Mouse (Mus musculus): Measurements from ENCODE around the gene Siva1.

DNA sequence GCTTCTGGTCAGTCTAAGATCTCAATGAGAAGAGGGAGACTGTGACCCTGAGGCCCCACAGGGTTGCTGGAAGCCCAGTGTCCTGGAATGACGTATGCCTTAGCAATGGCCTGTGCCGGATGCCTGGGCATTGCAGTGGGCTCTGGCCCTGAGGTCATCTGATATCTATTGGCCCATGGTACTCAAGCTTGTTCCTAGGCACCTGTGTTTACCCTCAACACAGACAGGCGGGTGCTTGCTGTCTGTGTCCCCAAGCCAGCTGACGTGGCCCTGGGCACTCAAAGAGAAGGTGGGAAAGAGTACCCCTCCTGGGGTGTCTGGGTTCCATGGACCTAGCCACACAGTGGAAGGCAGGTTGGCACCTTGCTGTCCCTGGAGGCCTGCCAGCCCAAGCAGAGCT is 18.8 kb upstream of the Siva1 start:
- TF ChIP-seq POLR2A (IDR thresholded peaks at IDR 0.05; ENCODE audit: low read depth, low read length) (no peak), MYC (IDR thresholded peaks at IDR 0.05; ENCODE audit: low read depth, low read length) (no peak), NRF1 (IDR thresholded peaks at IDR 0.05; ENCODE audit: low read depth, low read length) (no peak), CTCF (conservative IDR thresholded peaks at IDR 0.05 in 1 of 2, IDR thresholded peaks at IDR 0.05 in 1 of 2; ENCODE audit: low read depth in 2 of 2, low read length in 2 of 2) (no peak), POLR2AphosphoS2 (IDR thresholded peaks at IDR 0.05; ENCODE audit: low read depth, low read length) (no peak)
